Mouse (Mus musculus): ENCODE data around the gene Gjd3. TPM values are rescaled to one million over a fixed set of nuclear protein-coding genes. Genes with fewer than 3 reads are reported as not detected.

The Gjd3 gene
- polyA plus RNA-seq, 1 experiment, result not detected

DNA sequence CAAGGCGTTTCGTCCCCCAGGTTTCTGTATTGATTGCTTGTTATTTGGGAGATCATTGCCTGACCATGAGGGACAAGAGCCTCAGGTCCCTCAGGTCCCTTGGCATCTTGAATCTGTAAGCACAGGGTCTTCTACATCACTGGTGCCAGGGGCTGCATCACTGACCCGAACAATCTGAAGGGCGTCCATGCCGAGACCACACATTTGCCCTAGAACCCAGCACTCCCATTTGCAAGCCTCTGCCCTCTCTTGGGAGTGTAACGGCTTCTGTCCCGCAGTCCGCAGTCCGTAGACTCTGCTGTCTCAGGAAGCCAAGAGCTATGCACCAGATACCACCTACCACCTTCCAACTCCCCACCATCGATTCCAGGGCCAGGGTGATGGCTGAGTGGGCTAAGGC is 26.5 kb downstream of the Gjd3 start:
- Histone ChIP-seq H3K27me3 (ENCODE audit: control insufficient read depth, insufficient read depth, low read length, poor library complexity, severe bottlenecking) (no peaks in the 10 kb centered on the region), H3K36me3 (ENCODE audit: control insufficient read depth, insufficient read depth, low read length, poor library complexity, severe bottlenecking) (no peaks in the 10 kb centered on the region), H3K4me3 (ENCODE audit: low read depth, low read length) (no peak overlapping the region), H3K9ac (ENCODE audit: low read depth, poor library complexity, severe bottlenecking) (no peak overlapping the region), H3K9me3 (replicated peaks; ENCODE audit: control insufficient read depth, insufficient read depth, low read length, poor library complexity, severe bottlenecking) (no peaks in the 10 kb centered on the region), H3K27ac (ENCODE audit: insufficient read depth, low read length) (0 out of 2 replicates have a peak overlapping the region, but pooled peaks have one; percentile 23), H3K4me1 (ENCODE audit: control insufficient read depth, insufficient read depth, low read length) (peaks cover 4% of the 10 kb centered on the region)
- TF ChIP-seq CTCF (IDR thresholded peaks at IDR 0.05; ENCODE audit: low read depth, low read length) (no peak), POLR2A (IDR thresholded peaks at IDR 0.05; ENCODE audit: insufficient read depth, low read length) (no peak), EP300 (IDR thresholded peaks at IDR 0.05; ENCODE audit: insufficient read depth, low read depth, low read length) (no peak)

DNA sequence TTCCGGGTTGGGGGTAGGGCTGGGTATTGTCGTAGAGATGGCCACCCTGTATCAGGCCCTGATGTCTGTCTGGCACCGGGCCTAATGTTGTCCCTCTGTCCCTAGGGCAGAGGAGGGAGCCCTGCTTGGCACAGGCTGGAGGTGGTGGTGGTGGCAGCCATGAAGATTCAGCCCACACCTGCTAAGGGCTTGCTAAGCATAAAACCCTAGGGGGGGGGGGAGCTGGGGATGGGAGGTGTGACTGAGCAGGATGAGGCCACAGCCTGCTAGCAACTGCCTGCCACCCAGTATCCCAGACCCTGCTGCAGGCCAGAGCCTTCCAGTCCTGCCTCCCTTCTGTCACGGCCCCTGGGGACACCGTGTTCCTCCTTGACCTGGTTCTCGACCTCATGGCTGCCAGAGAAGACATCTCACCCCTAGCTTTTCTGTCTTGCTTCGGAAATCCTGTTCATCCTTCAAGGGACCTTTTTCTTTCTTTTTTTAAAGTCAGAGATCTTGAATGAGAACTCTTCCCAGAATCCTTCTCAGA is 27.0 kb downstream of the Gjd3 start:
- Histone ChIP-seq H3K4me3 (ENCODE audit: low read depth, low read length) (no peak overlapping the region), H3K9me3 (replicated peaks; ENCODE audit: control insufficient read depth, insufficient read depth, low read length, poor library complexity, severe bottlenecking) (no peaks in the 10 kb centered on the region), H3K27me3 (ENCODE audit: control insufficient read depth, insufficient read depth, low read length, poor library complexity, severe bottlenecking) (no peaks in the 10 kb centered on the region), H3K36me3 (ENCODE audit: control insufficient read depth, insufficient read depth, low read length, poor library complexity, severe bottlenecking) (no peaks in the 10 kb centered on the region), H3K27ac (ENCODE audit: insufficient read depth, low read length) (peak overlapping the region; percentile 62), H3K9ac (ENCODE audit: low read depth, poor library complexity, severe bottlenecking) (peak overlapping the region; percentile 36), H3K4me1 (ENCODE audit: control insufficient read depth, insufficient read depth, low read length) (peaks cover 4% of the 10 kb centered on the region)
- TF ChIP-seq POLR2A (IDR thresholded peaks at IDR 0.05; ENCODE audit: insufficient read depth, low read length) (no peak), CTCF (IDR thresholded peaks at IDR 0.05; ENCODE audit: low read depth, low read length) (no peak), EP300 (IDR thresholded peaks at IDR 0.05; ENCODE audit: insufficient read depth, low read depth, low read length) (no peak)

DNA sequence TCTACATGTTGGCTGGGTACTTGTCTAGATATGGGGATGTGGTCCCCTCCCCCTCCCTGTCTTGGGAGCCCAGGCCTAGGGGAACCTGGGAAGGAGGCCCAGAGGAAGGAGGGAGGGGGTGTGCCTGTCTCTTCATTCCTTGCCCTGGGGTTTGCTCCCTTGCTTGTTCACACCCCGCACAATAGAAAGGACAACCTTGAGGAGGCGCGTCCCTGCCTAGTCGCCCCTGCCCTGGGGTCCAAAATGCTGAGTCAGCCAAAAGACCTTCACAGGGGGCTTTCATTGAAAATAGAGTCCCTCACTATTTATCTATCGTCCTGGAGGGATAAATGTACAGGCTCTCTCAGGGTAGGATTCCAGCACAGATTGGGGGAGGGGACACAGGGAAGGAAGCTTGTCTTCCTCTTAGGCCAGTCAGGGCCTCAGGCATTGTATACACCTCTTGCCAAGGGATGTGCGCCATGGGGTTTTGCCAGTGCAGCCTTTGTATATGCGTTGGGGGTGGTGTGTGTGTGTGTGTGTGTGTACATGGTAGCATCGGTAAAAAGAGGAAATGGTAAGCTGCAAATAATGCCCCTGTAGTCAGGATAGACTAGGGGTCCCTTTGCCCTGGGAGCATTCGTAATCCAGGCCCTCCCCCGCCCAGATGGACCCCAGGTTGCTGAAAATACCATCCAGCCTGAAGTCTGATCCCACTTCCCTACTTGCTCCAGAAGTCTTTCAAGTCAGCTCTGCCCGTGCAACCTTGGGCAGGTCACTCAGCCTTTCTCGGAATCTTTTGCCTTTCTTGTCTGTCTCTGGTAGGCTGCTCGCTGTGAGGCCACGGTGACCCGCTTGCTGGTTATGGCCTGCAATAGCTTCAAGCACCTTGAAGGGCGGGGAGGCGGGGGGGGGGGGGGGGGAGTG is 27.8 kb downstream of the Gjd3 start:
- Histone ChIP-seq H3K27ac (ENCODE audit: insufficient read depth, low read length) (peak overlapping the region; percentile 93), H3K9ac (ENCODE audit: low read depth, poor library complexity, severe bottlenecking) (peak overlapping the region; percentile 36), H3K27me3 (ENCODE audit: control insufficient read depth, insufficient read depth, low read length, poor library complexity, severe bottlenecking) (no peaks in the 10 kb centered on the region), H3K9me3 (replicated peaks; ENCODE audit: control insufficient read depth, insufficient read depth, low read length, poor library complexity, severe bottlenecking) (no peaks in the 10 kb centered on the region), H3K4me1 (ENCODE audit: control insufficient read depth, insufficient read depth, low read length) (peaks cover 4% of the 10 kb centered on the region), H3K36me3 (ENCODE audit: control insufficient read depth, insufficient read depth, low read length, poor library complexity, severe bottlenecking) (0 out of 2 replicates have a peak, but pooled peaks cover 3% of the 10 kb centered on the region), H3K4me3 (ENCODE audit: low read depth, low read length) (peak overlapping the region; percentile 26)
- no peak for TF ChIP-seq POLR2A (IDR thresholded peaks at IDR 0.05; ENCODE audit: insufficient read depth, low read length)
- TF ChIP-seq CTCF (IDR thresholded peaks at IDR 0.05; ENCODE audit: low read depth, low read length), result no peak
- TF ChIP-seq EP300 (IDR thresholded peaks at IDR 0.05; ENCODE audit: insufficient read depth, low read depth, low read length), result peak; percentile 95

DNA sequence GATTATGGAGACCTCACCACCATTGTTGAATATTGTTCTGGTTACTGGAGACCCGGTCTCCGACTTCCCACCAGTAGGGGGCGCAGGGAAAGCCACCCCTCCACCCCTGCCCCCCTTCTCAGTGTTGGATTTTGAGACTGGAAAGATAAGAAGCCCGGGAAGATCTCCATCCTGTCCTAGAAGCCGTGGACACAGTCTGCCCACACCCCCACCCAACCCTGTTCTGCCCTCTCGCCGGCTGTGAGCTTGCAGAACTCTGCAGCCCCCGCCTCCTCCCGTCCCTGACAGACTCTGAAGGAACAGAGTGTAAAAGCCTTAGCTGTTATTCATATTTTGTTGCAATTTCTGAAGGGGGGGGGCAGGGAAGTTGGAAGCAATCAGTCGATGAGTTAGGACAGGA is 28.4 kb downstream of the Gjd3 start:
- H3K4me1 ChIP-seq (ENCODE audit: control insufficient read depth, insufficient read depth, low read length), result peaks cover 4% of the 10 kb centered on the region
- peak overlapping the region; percentile 11; the same call in 1 of the 2 replicates for H3K4me3 ChIP-seq (ENCODE audit: low read depth, low read length)
- no peak for TF ChIP-seq POLR2A (IDR thresholded peaks at IDR 0.05; ENCODE audit: insufficient read depth, low read length)
- TF ChIP-seq CTCF (IDR thresholded peaks at IDR 0.05; ENCODE audit: low read depth, low read length), result peak; percentile 65
- TF ChIP-seq EP300 (IDR thresholded peaks at IDR 0.05; ENCODE audit: insufficient read depth, low read depth, low read length), result no peak
- no peaks in the 10 kb centered on the region for H3K27me3 ChIP-seq (ENCODE audit: control insufficient read depth, insufficient read depth, low read length, poor library complexity, severe bottlenecking)
- H3K36me3 ChIP-seq (ENCODE audit: control insufficient read depth, insufficient read depth, low read length, poor library complexity, severe bottlenecking), result 0 out of 2 replicates have a peak, but pooled peaks cover 3% of the 10 kb centered on the region
- no peaks in the 10 kb centered on the region for H3K9me3 ChIP-seq (replicated peaks; ENCODE audit: control insufficient read depth, insufficient read depth, low read length, poor library complexity, severe bottlenecking)
- H3K9ac ChIP-seq (ENCODE audit: low read depth, poor library complexity, severe bottlenecking), result peak overlapping the region; percentile 27
- H3K27ac ChIP-seq (ENCODE audit: insufficient read depth, low read length), result peak overlapping the region; percentile 93

DNA sequence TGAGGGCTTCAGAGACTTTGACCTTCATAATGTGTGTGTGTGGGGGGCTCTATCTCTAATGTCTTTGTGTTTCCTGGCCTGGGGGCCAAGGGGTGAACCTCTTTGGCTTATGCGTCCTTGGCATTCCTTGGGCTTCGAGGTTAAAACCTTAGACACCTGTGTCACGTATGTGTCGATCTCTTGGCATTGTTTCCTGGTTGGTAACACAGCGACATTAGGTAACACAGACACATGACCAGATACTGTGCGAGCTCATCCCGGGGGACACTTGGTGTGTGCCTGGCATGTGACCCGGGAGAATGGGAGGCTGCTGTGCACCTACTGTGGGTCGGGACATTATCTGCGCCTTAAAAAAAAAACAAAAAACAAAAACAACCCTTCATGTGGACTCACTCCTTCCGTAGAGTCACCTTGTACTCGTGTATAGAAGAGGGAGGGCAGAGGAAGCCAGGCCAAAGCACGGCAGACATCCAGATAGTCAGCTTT is 28.9 kb downstream of the Gjd3 start:
- peaks cover 4% of the 10 kb centered on the region for H3K4me1 ChIP-seq (ENCODE audit: control insufficient read depth, insufficient read depth, low read length)
- peak overlapping the region; percentile 44 for H3K27ac ChIP-seq (ENCODE audit: insufficient read depth, low read length)
- H3K4me3 ChIP-seq (ENCODE audit: low read depth, low read length), result no peak overlapping the region
- H3K36me3 ChIP-seq (ENCODE audit: control insufficient read depth, insufficient read depth, low read length, poor library complexity, severe bottlenecking), result 0 out of 2 replicates have a peak, but pooled peaks cover 3% of the 10 kb centered on the region
- no peaks in the 10 kb centered on the region for H3K9me3 ChIP-seq (replicated peaks; ENCODE audit: control insufficient read depth, insufficient read depth, low read length, poor library complexity, severe bottlenecking)
- TF ChIP-seq EP300 (IDR thresholded peaks at IDR 0.05; ENCODE audit: insufficient read depth, low read depth, low read length), result no peak
- TF ChIP-seq CTCF (IDR thresholded peaks at IDR 0.05; ENCODE audit: low read depth, low read length), result no peak
- TF ChIP-seq POLR2A (IDR thresholded peaks at IDR 0.05; ENCODE audit: insufficient read depth, low read length), result no peak
- no peaks in the 10 kb centered on the region for H3K27me3 ChIP-seq (ENCODE audit: control insufficient read depth, insufficient read depth, low read length, poor library complexity, severe bottlenecking)
- H3K9ac ChIP-seq (ENCODE audit: low read depth, poor library complexity, severe bottlenecking), result peak overlapping the region; percentile 27
